Mouse (Mus musculus) embryonic facial prominence, embryonic 10.5 days (tissue): ENCODE measurements around the gene Aarsd1. TPM values are rescaled to one million over a fixed set of nuclear protein-coding genes. Genes with fewer than 3 reads are reported as not detected.
"Not testable (repeated sequence)": the region's sequence is repeated elsewhere in the genome, so short reads cannot be mapped to it uniquely, and the experiment has no call there.

Experiments used
- DNase-seq: peaks from one replicate; pipeline ENCODE4 v3.0.0-alpha.2; 2017; ENCODE audit warnings: low spot score
- H3K27ac ChIP-seq: fragments of 300-500 bp; sonication (generic); replicated peaks from 2 replicates; pipeline ENCODE4 v1.5.1; 2016; ENCODE audit warnings: mild to moderate bottlenecking
- H3K27me3 ChIP-seq: fragments of 300-500 bp; sonication (generic); replicated peaks from 2 replicates; pipeline ENCODE4 v1.6.1; 2016; ENCODE audit warnings: low read depth, mild to moderate bottlenecking; ENCODE audit not compliant: poor library complexity, severe bottlenecking
- H3K36me3 ChIP-seq: fragments of 300-500 bp; sonication (generic); replicated peaks from 2 replicates; pipeline ENCODE4 v1.6.1; 2016; ENCODE audit warnings: mild to moderate bottlenecking, moderate library complexity
- H3K4me1 ChIP-seq: fragments of 300-500 bp; sonication (generic); 2 replicates; pipeline ENCODE4 v1.6.1; 2016
- H3K4me3 ChIP-seq: fragments of 300-500 bp; sonication (generic); 2 replicates; pipeline ENCODE4 v1.5.1; 2016; ENCODE audit warnings: mild to moderate bottlenecking, moderate library complexity
- H3K9me3 ChIP-seq: fragments of 300-500 bp; sonication (generic); 2 replicates; pipeline ENCODE4 v1.6.1; 2016; ENCODE audit warnings: mild to moderate bottlenecking
- WGBS: fragments of 180-500 bp; shearing (Covaris S2); methylation state at CpG from one replicate; pipeline ENCODE4 v1.1.7; 2016; 5-methylcytosine and 5-hydroxymethylcytosine counted together
- polyA plus RNA-seq: library from polyadenylated mRNA; unstranded; fragments of >200 nt; fragmentation: Nextera tagmentation; extraction: Ambion mirVana; gene quantifications from 2 replicates; pipeline ENCODE4 v1.2.1, GENCODE M21; 2016

Aarsd1 gene
- polyA plus RNA-seq = 102 and 110 TPM in 2 replicates

DNA sequence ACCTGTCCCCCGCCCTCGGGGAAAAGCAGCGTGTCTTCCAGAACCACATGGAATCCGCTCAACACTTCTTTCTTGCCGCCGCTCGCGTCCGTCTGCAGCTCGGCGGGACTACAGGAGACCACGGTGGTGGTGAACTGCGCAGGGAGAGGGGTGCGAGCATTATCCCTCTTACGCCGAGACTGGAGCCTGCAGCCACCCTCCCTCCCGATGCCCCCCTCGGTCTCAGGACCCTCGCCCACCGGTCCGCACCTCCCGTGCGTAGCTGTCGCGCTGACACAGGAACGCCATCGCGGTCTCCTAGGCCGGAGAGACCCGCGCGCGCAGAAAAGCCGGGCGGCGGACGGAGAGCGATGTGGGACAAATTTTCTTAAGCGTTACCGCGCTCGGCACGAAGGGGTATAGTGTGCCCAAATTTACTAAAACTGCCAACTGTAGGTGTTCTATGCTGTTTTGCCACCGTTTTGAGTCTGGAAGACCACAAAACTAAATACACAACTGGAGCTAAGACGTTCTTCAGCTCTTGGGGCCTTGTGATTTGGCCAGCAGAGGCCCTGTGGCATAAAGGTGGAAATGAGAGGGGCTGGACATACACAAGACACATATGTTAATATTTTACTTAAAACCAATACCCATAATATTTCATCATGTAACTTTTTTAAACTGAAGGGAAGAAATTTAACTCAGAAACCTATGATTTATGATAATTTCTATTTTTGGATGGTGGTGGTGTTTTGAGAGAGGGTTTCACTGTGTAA, at the start of gene Aarsd1:
Gene Aarsd1 (minus strand): TSS at position 515 of the 755 bp plus-strand sequence.
- WGBS = under 1% methylated on average over 45 of the region's 45 CpGs
- no peaks in the 10 kb centered on the region for H3K9me3 ChIP-seq
- peak within 1 kb of the TSS; percentile 95 for H3K27ac ChIP-seq
- H3K4me3 ChIP-seq = peak within 1 kb of the TSS; percentile 76
- H3K36me3 ChIP-seq = peaks cover 23% of the 10 kb centered on the region
- DNase-seq = peak; percentile 91
- H3K27me3 ChIP-seq = no peaks in the 10 kb centered on the region
- peaks cover 11% of the 10 kb centered on the region for H3K4me1 ChIP-seq

- WGBS = 60% methylated on average over 5 of the region's 5 CpGs
- H3K9me3 ChIP-seq, H3K27ac ChIP-seq, DNase-seq: not testable (repeated sequence)
- H3K4me1 ChIP-seq = peaks cover 86% of the 10 kb centered on the region
- H3K36me3 ChIP-seq = peaks cover 15% of the 10 kb centered on the region
- peaks cover 39% of the 10 kb centered on the region for H3K27me3 ChIP-seq
- H3K4me3 ChIP-seq = peak overlapping the region; percentile 83
Measured at GRCm38 (mm10) chr11:101466552-101466950, 49.1 kb upstream of the Aarsd1 start.

DNA sequence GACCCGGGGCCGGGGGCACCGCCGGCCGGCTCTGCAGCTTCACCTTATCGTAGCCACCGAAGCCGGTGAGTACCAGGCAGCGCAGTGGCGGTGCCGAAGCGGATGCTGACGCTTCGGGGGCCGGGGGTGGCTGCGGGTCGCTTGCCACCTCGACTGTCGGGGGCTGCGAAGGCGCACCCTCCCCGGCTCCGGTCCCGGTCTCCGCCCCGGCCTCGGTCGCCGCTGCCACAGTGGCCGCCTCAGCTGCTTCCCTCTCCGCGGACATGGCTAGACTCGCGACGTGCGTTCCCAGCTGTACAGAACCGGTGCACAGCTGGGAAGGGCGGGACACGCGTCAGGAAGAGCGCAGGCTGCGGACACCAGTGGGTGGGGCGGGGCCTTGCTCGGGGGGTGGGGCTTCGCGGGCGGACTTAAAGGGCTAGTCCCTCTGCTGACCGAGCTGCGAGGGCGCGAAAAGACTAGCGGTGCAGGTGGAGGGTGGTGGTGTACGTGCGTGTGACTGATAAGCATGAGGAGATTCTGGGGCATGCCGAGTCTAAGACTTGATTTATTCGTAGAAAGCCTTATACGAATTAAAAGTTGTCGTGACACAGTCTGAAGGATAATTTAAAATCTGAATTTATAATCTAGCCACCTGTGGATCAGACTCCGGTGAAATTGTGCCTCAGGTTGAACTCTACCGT, 48.6 kb upstream of the Aarsd1 start, which contains the start of gene Vat1:
Gene Vat1 (minus strand): TSS at position 362 of the 683 bp plus-strand sequence.
- 2% methylated on average over 60 of the region's 60 CpGs for WGBS
- DNase-seq = peak; percentile 80
- Histone ChIP-seq H3K4me3 (peak within 1 kb of the TSS; percentile 83), H3K36me3 (peaks cover 16% of the 10 kb centered on the region), H3K27ac (peak within 1 kb of the TSS; percentile 78), H3K9me3 (no peaks in the 10 kb centered on the region), H3K27me3 (peaks cover 36% of the 10 kb centered on the region), H3K4me1 (peaks cover 83% of the 10 kb centered on the region)

DNA sequence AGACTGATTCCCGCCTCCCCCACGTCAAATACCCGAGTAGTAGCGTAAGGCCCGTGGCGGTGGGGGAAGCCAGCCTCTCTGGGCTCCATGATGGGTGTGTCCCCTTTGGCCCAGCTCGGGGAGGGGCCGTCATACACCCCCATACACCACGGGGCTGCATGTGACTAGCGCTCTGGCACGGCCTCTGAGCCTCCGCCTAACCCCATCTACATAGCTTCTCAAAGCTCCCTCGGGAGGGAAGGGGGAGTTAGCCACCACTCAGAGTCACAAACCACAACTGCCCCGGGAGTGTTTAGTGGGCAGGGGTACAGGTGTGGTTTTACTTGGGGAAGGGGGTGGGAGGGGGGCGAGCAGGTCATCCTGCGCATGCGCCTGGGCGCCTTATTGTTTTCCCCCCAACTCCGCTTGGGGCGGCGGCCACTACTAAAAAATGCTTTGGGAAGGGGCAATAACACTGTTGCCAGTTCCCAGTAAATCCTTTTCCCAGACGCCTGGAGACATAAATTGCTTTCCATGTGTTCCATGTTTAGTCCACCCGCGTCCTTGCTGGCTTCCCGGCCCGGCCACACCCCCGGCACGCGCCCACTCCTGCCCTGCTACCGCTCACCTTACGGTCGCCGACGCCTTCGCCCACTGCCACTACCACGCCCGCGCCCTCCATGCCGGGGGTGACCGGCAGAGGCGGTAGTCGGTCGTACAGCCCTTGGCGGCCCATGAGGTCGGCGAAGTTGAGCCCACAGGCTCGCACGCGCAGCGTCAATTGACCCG, 47.9 kb upstream of the Aarsd1 start:
- peak overlapping the region; percentile 78 for H3K27ac ChIP-seq
- peaks cover 29% of the 10 kb centered on the region for H3K27me3 ChIP-seq
- DNase-seq = peak; percentile 72
- no peaks in the 10 kb centered on the region for H3K9me3 ChIP-seq
- under 1% methylated on average over 51 of the region's 51 CpGs for WGBS
- H3K4me1 ChIP-seq = peaks cover 79% of the 10 kb centered on the region
- H3K36me3 ChIP-seq = peaks cover 17% of the 10 kb centered on the region
- peak overlapping the region; percentile 83 for H3K4me3 ChIP-seq

DNA sequence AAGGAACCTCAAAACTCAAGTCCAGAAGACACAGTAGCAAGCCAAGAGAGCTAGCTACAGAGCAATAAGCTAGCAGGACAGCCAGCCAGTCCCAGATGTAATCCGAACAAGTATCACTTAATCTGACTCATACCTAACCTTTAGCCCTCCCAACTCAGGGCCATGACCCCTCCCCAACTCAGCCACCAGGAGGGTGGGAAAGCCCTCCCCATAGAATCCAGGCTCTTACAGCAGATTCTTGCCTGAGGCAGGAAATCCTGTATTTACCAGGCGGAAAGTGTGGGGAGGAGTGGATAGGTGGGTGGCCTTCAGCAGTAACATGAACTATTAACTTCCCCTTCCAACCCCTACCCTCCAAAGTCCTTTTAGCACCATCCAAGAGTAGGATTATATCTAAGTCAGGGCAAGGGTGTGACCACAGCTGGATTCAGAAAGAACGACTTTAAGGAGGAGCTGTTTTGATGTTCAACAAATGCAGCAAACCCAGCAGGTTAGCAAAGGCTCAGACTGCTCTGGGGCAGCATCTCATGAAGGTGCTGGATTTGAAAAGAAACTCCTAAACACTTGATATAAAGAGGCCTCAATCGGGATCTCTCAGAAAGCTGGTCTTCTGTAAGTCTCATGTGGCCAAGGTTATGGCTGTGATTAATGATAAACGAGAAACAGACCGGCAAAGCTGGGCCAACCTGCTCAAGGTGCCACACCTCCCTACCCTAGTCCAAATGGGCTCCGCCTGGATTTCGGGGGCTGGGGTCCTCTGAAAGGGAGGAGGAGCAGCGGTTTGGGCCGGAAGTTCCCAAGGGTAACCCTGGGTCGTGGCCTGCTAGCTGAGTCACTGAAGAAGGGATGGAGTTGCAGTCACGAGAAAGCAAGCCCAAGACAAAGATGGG, 47.0 kb upstream of the Aarsd1 start, which contains the start of gene Rnd2:
Gene Rnd2 (plus strand): TSS at position 789 of the 890 bp plus-strand sequence.
- no peaks in the 10 kb centered on the region for H3K9me3 ChIP-seq
- H3K36me3 ChIP-seq = peaks cover 25% of the 10 kb centered on the region
- DNase-seq = peak; percentile 45
- peak within 1 kb of the TSS; percentile 78 for H3K27ac ChIP-seq
- peaks cover 82% of the 10 kb centered on the region for H3K4me1 ChIP-seq
- peak within 1 kb of the TSS; percentile 83 for H3K4me3 ChIP-seq
- WGBS = 6% methylated on average over 12 of the region's 12 CpGs
- H3K27me3 ChIP-seq = peaks cover 22% of the 10 kb centered on the region

- peak overlapping the region; percentile 19; the same call in 1 of the 2 replicates for H3K4me3 ChIP-seq
- WGBS = 33% methylated on average over 13 of the region's 13 CpGs
- peak; percentile 53 for DNase-seq
Measured at GRCm38 (mm10) chr11:101462583-101463440, 45.4 kb upstream of the Aarsd1 start.

DNA sequence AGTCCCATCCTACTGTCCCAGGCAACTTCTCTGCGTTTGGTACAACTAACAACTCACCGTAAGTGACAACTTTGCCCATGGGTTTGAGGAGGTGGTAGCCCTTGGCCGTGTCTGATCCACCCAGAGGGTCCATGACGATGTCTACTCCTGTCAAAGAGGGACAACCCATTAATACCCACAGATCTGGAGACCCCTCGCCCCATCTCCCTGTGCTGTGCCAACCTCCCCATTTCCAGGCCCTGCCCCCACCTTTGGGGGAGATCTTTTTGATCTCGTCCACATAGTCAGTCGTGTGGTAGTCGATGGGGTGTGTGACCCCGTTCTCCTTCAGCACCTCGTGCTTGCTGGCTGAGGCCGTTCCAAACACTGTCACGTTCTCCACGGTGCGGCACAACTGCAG, 44.7 kb upstream of the Aarsd1 start:
- peak overlapping the region; percentile 19; the same call in 1 of the 2 replicates for H3K4me3 ChIP-seq

More at GRCm38 (mm10) chr11:101462583-101463440, 45.4 kb upstream of the Aarsd1 start:
- peak overlapping the region; percentile 60 for H3K27ac ChIP-seq
- H3K9me3 ChIP-seq = no peaks in the 10 kb centered on the region
- H3K27me3 ChIP-seq = peaks cover 11% of the 10 kb centered on the region
- peaks cover 82% of the 10 kb centered on the region for H3K4me1 ChIP-seq
- peaks cover 33% of the 10 kb centered on the region for H3K36me3 ChIP-seq

GRCm38 (mm10) chr11:101460321-101460720, 42.9 kb upstream of the Aarsd1 start:
- Histone ChIP-seq H3K27ac (peak overlapping the region; percentile 65), H3K4me1 (peaks cover 68% of the 10 kb centered on the region), H3K36me3 (peaks cover 37% of the 10 kb centered on the region), H3K4me3 (0 out of 2 replicates have a peak overlapping the region, but pooled peaks have one; percentile 16), H3K9me3 (no peaks in the 10 kb centered on the region), H3K27me3 (no peaks in the 10 kb centered on the region)
- DNase-seq = no peak
- WGBS = 84% methylated on average over 15 of the region's 15 CpGs

More for the DNA sequence above, 44.7 kb upstream of the Aarsd1 start:
- WGBS = 85% methylated on average over 14 of the region's 14 CpGs
- peaks cover 37% of the 10 kb centered on the region for H3K36me3 ChIP-seq
- no peaks in the 10 kb centered on the region for H3K9me3 ChIP-seq
- peaks cover 8% of the 10 kb centered on the region for H3K27me3 ChIP-seq
- no peak for DNase-seq
- peak overlapping the region; percentile 60 for H3K27ac ChIP-seq
- peaks cover 79% of the 10 kb centered on the region for H3K4me1 ChIP-seq

- 27% methylated on average over 6 of the region's 6 CpGs for WGBS
- no peak for DNase-seq
- peaks cover 68% of the 10 kb centered on the region for H3K4me1 ChIP-seq
- 0 out of 2 replicates have a peak overlapping the region, but pooled peaks have one; percentile 16 for H3K4me3 ChIP-seq
- peak overlapping the region; percentile 65 for H3K27ac ChIP-seq
- no peaks in the 10 kb centered on the region for H3K9me3 ChIP-seq
- peaks cover 37% of the 10 kb centered on the region for H3K36me3 ChIP-seq
- H3K27me3 ChIP-seq = no peaks in the 10 kb centered on the region
Measured at GRCm38 (mm10) chr11:101459716-101460115, 42.3 kb upstream of the Aarsd1 start.

GRCm38 (mm10) chr11:101458217-101458616, 40.8 kb upstream of the Aarsd1 start:
- Histone ChIP-seq H3K27ac (no peak overlapping the region), H3K4me3 (no peak overlapping the region), H3K4me1 (peaks cover 57% of the 10 kb centered on the region), H3K27me3 (no peaks in the 10 kb centered on the region), H3K9me3 (no peaks in the 10 kb centered on the region), H3K36me3 (peaks cover 37% of the 10 kb centered on the region)
- DNase-seq = no peak
- WGBS = 78% methylated on average over 12 of the region's 12 CpGs
